Mouse (Mus musculus): ENCODE measurements around the gene Gm40460. TPM values are rescaled to one million over a fixed set of nuclear protein-coding genes. Genes with fewer than 3 reads are reported as not detected.
"Not testable (repeated sequence)": the region's sequence is repeated elsewhere in the genome, so short reads cannot be mapped to it uniquely, and the experiment has no call there.

Gene Gm40460
- not detected in 2 replicates for polyA plus RNA-seq (2015; fragmentation: Nextera tagmentation; extraction: Ambion mirVana)

GRCm38 (mm10) chr7:142240978-142241377 lies at the start of gene Gm40460:
Gene Gm40460, minus strand, starts transcription at chr7:142241078.
- no peak for ATAC-seq
- H3K27me3 ChIP-seq (replicated peaks; ENCODE audit: control insufficient read depth, insufficient read depth, low read length), result no peaks in the 10 kb centered on the region
- H3K4me2 ChIP-seq (ENCODE audit: low read length), result no peak within 1 kb of the TSS
- no peaks in the 10 kb centered on the region for H3K4me1 ChIP-seq (ENCODE audit: control insufficient read depth, insufficient read depth, low read depth, low read length)
- H3K4me3 ChIP-seq (ENCODE audit: low read length), result no peak within 1 kb of the TSS
- peaks cover 4% of the 10 kb centered on the region; the same call in 1 of the 2 replicates for H3K9me3 ChIP-seq (ENCODE audit: control insufficient read depth, low read length)
- 44% methylated on average over 2 of the region's 2 CpGs for WGBS
- no peak within 1 kb of the TSS for H3K27ac ChIP-seq (ENCODE audit: low read depth, low read length)
- no peaks in the 10 kb centered on the region for H3K36me3 ChIP-seq (ENCODE audit: control insufficient read depth, insufficient read depth, low read length)
- no peak within 1 kb of the TSS for H3K9ac ChIP-seq (ENCODE audit: low read depth, low read length)

- not testable (repeated sequence) for H3K9ac ChIP-seq (ENCODE audit: low read depth, low read length); ATAC-seq; H3K27me3 ChIP-seq (replicated peaks; ENCODE audit: control insufficient read depth, insufficient read depth, low read length); H3K27ac ChIP-seq (ENCODE audit: low read depth, low read length); H3K36me3 ChIP-seq (ENCODE audit: control insufficient read depth, insufficient read depth, low read length); H3K4me2 ChIP-seq (ENCODE audit: low read length); H3K4me3 ChIP-seq (ENCODE audit: low read length); H3K9me3 ChIP-seq (ENCODE audit: control insufficient read depth, low read length)
- H3K4me1 ChIP-seq (ENCODE audit: control insufficient read depth, insufficient read depth, low read depth, low read length), result peaks cover 10% of the 10 kb centered on the region
- WGBS, result 78% methylated on average over 9 of the region's 9 CpGs
Observed at GRCm38 (mm10) chr7:142285910-142286612, 45.2 kb upstream of the Gm40460 start.

- Histone ChIP-seq H3K4me3 (ENCODE audit: low read length) (peak overlapping the region; percentile 71), H3K4me1 (ENCODE audit: control insufficient read depth, insufficient read depth, low read depth, low read length) (peaks cover 10% of the 10 kb centered on the region), H3K27ac (ENCODE audit: low read depth, low read length) (peak overlapping the region; percentile 46), H3K27me3 (replicated peaks; ENCODE audit: control insufficient read depth, insufficient read depth, low read length) (no peaks in the 10 kb centered on the region), H3K9ac (ENCODE audit: low read depth, low read length) (peak overlapping the region; percentile 2), H3K36me3 (ENCODE audit: control insufficient read depth, insufficient read depth, low read length) (no peaks in the 10 kb centered on the region), H3K4me2 (ENCODE audit: low read length) (peak overlapping the region; percentile 93), H3K9me3 (ENCODE audit: control insufficient read depth, low read length) (no peaks in the 10 kb centered on the region)
- ATAC-seq, result peak; percentile 82
- WGBS, result 21% methylated on average over 23 of the region's 23 CpGs
Observed at GRCm38 (mm10) chr7:142285130-142285835, 44.4 kb upstream of the Gm40460 start.

- Histone ChIP-seq H3K36me3 (ENCODE audit: control insufficient read depth, insufficient read depth, low read length) (no peaks in the 10 kb centered on the region), H3K9ac (ENCODE audit: low read depth, low read length) (peak overlapping the region; percentile 62), H3K9me3 (ENCODE audit: control insufficient read depth, low read length) (no peaks in the 10 kb centered on the region), H3K4me2 (ENCODE audit: low read length) (peak overlapping the region; percentile 93), H3K27ac (ENCODE audit: low read depth, low read length) (peak overlapping the region; percentile 68), H3K4me3 (ENCODE audit: low read length) (peak overlapping the region; percentile 71), H3K27me3 (replicated peaks; ENCODE audit: control insufficient read depth, insufficient read depth, low read length) (no peaks in the 10 kb centered on the region), H3K4me1 (ENCODE audit: control insufficient read depth, insufficient read depth, low read depth, low read length) (peaks cover 10% of the 10 kb centered on the region)
- under 1% methylated on average over 19 of the region's 19 CpGs for WGBS
- peak; percentile 82 for ATAC-seq
Observed at GRCm38 (mm10) chr7:142284615-142285080, 43.8 kb upstream of the Gm40460 start.

- peak overlapping the region; percentile 62 for H3K9ac ChIP-seq (ENCODE audit: low read depth, low read length)
- H3K27ac ChIP-seq (ENCODE audit: low read depth, low read length), result peak overlapping the region; percentile 68
- peaks cover 10% of the 10 kb centered on the region for H3K4me1 ChIP-seq (ENCODE audit: control insufficient read depth, insufficient read depth, low read depth, low read length)
- peak overlapping the region; percentile 71 for H3K4me3 ChIP-seq (ENCODE audit: low read length)
- peak; percentile 70 for ATAC-seq
- WGBS, result under 1% methylated on average over 38 of the region's 38 CpGs
- H3K4me2 ChIP-seq (ENCODE audit: low read length), result peak overlapping the region; percentile 93
- no peaks in the 10 kb centered on the region for H3K36me3 ChIP-seq (ENCODE audit: control insufficient read depth, insufficient read depth, low read length)
- H3K9me3 ChIP-seq (ENCODE audit: control insufficient read depth, low read length), result no peaks in the 10 kb centered on the region
- no peaks in the 10 kb centered on the region for H3K27me3 ChIP-seq (replicated peaks; ENCODE audit: control insufficient read depth, insufficient read depth, low read length)
Observed at GRCm38 (mm10) chr7:142284023-142284591, 43.2 kb upstream of the Gm40460 start.

GRCm38 (mm10) chr7:142282847-142283246 lies 42.0 kb upstream of the Gm40460 start:
- not testable (repeated sequence) for H3K27ac ChIP-seq (ENCODE audit: low read depth, low read length); H3K9ac ChIP-seq (ENCODE audit: low read depth, low read length); H3K4me2 ChIP-seq (ENCODE audit: low read length); ATAC-seq; H3K27me3 ChIP-seq (replicated peaks; ENCODE audit: control insufficient read depth, insufficient read depth, low read length); H3K9me3 ChIP-seq (ENCODE audit: control insufficient read depth, low read length); H3K4me3 ChIP-seq (ENCODE audit: low read length); H3K36me3 ChIP-seq (ENCODE audit: control insufficient read depth, insufficient read depth, low read length)
- WGBS, result 37% methylated on average over 2 of the region's 2 CpGs
- peaks cover 10% of the 10 kb centered on the region for H3K4me1 ChIP-seq (ENCODE audit: control insufficient read depth, insufficient read depth, low read depth, low read length)

- not testable (repeated sequence) for ATAC-seq; H3K27ac ChIP-seq (ENCODE audit: low read depth, low read length); H3K4me2 ChIP-seq (ENCODE audit: low read length); H3K27me3 ChIP-seq (replicated peaks; ENCODE audit: control insufficient read depth, insufficient read depth, low read length); H3K9ac ChIP-seq (ENCODE audit: low read depth, low read length); H3K4me1 ChIP-seq (ENCODE audit: control insufficient read depth, insufficient read depth, low read depth, low read length); H3K4me3 ChIP-seq (ENCODE audit: low read length); H3K9me3 ChIP-seq (ENCODE audit: control insufficient read depth, low read length); H3K36me3 ChIP-seq (ENCODE audit: control insufficient read depth, insufficient read depth, low read length)
- 71% methylated on average over 1 of the region's 1 CpGs for WGBS
Observed at GRCm38 (mm10) chr7:142279291-142279690, 38.4 kb upstream of the Gm40460 start.

GRCm38 (mm10) chr7:142278183-142278582 lies 37.3 kb upstream of the Gm40460 start:
- peak; percentile 77 for ATAC-seq
- not testable (repeated sequence) for H3K27ac ChIP-seq (ENCODE audit: low read depth, low read length); H3K4me1 ChIP-seq (ENCODE audit: control insufficient read depth, insufficient read depth, low read depth, low read length); H3K9ac ChIP-seq (ENCODE audit: low read depth, low read length); H3K4me3 ChIP-seq (ENCODE audit: low read length); H3K36me3 ChIP-seq (ENCODE audit: control insufficient read depth, insufficient read depth, low read length); H3K4me2 ChIP-seq (ENCODE audit: low read length); H3K27me3 ChIP-seq (replicated peaks; ENCODE audit: control insufficient read depth, insufficient read depth, low read length); H3K9me3 ChIP-seq (ENCODE audit: control insufficient read depth, low read length)
- 0% methylated on average over 3 of the region's 3 CpGs for WGBS

- not testable (repeated sequence) for H3K4me3 ChIP-seq (ENCODE audit: low read length); H3K27me3 ChIP-seq (replicated peaks; ENCODE audit: control insufficient read depth, insufficient read depth, low read length); H3K36me3 ChIP-seq (ENCODE audit: control insufficient read depth, insufficient read depth, low read length); H3K27ac ChIP-seq (ENCODE audit: low read depth, low read length); H3K9me3 ChIP-seq (ENCODE audit: control insufficient read depth, low read length); H3K4me2 ChIP-seq (ENCODE audit: low read length); H3K9ac ChIP-seq (ENCODE audit: low read depth, low read length); ATAC-seq; H3K4me1 ChIP-seq (ENCODE audit: control insufficient read depth, insufficient read depth, low read depth, low read length)
Observed at GRCm38 (mm10) chr7:142274263-142274662, 33.4 kb upstream of the Gm40460 start, which contains the start of gene Gm4559. Gene Gm4559, minus strand, starts transcription at chr7:142274363.

Measured in hindbrain, embryonic 16.5 days (tissue).